Mouse (Mus musculus) heart, postnatal 0 days (tissue): ENCODE data around the gene Sarm1.

ENCODE experiments used
- CTCF ChIP-seq: IDR thresholded peaks from 2 replicates; pipeline ENCODE4 v1.5.1; 2016; ENCODE audit warnings: antibody characterized with exemption, control low read depth, low read depth
- EP300 ChIP-seq: IDR thresholded peaks from 2 replicates; pipeline ENCODE4 v1.6.1; 2016; ENCODE audit warnings: antibody characterized with exemption, low read depth

DNA sequence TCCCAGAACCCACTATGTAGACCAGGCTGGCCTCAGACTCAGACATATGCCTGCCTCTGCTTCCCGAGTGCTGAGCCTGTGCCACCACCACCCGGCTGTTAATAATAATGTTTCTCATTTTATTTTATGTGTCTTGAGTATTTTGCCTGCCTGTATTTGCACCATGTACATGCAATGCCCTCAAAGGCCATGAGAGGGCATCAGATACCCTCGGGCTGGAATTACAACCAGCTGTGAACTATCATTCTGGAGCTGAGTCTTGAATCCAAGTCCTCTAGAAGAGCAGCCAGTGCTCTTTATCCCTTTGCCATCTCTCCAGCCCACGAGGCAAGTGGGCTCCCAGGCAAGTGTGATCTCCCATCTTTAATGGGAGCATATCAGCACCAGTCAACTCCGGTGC is 42.2 kb downstream of the Sarm1 start:
- peak; percentile 62 for TF ChIP-seq CTCF
- TF ChIP-seq EP300, result no peak
